Mouse (Mus musculus) thymus, adult 18-20 months (tissue): ENCODE results near the gene Gm28042.

Experiments used
- DNase-seq, 2 experiments: peaks; one replicate each; pipeline ENCODE4 v3.0.0; 2022; ENCODE audit warnings: mixed read lengths in 2 of 2

Gene Gm28042

DNA sequence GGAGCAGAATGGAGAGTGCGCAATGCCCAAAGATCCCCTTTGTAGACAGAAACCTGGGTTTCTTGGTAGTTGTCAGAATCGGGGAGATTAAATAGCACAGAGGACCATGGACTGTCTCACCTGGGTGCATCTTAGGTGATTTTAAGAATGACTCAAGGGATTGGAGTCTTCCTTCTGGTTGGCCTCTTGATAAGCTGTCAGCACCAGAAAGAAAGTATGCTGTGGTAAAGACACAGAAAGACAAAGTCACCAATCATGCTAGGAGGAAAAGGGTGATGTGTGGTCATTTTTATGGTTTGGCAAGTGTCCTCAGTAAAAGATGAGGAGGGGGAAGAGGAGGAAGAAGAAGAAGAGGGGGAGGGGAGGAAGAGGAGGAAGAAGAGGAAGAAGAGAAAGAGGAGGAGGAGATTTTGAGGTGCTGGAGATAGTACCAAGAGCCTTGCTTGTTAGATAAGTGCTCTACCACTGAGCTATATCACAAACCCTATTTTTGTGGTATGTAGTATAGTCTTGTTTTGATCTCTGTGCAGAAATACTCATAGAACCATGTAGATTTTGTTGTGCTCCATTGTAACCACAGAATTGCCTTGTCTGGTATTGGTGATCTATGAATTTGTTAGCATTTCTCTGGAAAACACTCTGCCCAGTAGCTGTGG is 13.3 kb upstream of the Gm28042 start:
- no peak for DNase-seq

DNA sequence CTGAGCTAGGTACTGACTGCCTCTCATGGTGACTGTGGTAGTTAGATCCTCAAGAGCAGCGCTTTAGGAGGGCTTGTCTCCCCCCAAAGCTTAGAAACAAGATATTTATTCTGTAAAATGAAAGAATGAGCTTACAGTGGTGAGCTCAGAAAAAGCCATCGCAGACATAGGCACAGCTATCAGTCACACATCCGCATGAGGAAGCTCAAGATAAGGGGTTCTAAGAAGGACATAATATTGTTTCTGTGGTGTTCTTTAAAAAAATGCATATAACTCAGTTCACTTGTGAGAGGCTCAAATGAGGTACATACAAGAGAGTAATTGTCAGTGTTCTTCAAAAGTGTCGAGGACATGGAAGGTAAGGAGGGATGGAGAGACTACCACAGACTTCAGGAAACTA is 11.4 kb upstream of the Gm28042 start:
- DNase-seq, result no peak

DNA sequence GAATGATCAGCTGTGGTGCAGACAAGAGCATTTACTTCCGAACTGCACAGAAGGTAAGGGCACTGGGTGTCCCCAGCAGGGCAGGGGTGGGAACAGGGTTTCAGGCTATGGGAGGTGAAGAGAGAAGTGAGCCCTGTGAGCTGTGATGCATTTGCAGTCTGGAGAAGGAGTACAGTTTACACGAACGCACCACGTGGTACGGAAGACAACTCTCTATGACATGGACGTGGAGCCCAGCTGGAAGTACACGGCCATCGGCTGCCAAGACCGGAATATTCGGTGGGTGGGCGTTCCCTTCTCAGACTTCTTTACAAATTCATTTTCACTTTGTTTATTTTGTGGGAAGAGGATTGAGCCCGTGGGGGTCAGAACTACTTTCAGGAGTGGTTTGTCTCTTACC is 9.7 kb upstream of the Gm28042 start:
- no peak for DNase-seq

DNA sequence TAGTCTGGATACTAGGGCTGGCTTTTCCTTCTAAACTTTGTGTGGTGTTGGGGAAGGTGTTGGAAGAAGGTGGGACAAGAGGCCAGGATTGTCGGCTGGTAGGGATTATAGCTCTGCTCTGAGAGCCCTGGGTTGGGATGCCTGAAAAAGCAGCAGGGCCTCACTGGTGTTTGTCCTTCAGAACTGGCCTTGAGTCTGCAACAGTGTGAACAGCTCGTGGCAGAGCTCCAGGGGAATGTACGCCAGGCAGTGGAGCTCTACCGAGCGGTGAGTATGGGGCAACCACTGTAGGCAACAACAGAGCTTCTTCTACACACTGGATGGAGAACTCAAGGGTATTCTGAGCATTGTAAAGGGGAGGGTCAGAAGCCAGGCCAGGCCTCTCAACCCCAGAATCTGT is 3.0 kb upstream of the Gm28042 start:
- DNase-seq, result no peak

DNA sequence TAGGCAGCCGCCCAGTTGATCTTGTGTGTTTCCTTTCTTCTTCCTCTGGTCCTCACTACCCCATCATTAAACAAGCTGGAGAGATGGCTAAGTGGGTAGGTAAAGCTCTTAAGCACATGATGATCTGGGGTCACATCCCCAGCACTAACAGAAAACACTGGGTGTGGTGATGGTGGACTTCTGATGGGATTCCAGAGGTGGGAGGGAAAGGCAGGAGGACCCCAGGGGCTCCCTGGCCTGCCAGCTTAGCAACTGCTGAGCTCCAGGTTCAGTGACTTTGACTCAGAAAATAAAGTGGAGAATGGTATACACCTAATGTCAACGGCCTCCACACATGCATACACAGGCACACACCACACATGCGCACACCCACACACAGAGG is 648 bp downstream of the Gm28042 start:
- DNase-seq, result no peak

DNA sequence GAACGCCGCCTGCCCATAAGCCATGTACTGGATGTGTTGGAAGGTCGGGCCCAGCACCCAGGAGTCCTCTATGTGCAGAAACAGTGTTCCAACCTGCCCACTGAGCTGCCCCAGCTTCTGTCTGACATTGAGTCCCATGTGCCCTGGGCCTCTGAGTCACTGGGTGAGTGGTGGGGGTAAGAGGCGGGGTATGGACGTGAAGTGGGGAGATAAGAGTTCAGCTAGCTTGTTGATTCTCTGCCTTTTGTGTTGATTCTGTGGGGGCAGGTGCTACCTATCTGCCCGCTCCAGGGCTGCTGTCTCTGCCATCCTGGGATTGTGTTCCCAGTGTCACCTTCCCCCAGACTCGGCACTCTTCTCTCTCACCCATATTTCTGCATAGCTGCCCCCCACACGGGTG is 3.1 kb downstream of the Gm28042 start:
- DNase-seq, result no peak

DNA sequence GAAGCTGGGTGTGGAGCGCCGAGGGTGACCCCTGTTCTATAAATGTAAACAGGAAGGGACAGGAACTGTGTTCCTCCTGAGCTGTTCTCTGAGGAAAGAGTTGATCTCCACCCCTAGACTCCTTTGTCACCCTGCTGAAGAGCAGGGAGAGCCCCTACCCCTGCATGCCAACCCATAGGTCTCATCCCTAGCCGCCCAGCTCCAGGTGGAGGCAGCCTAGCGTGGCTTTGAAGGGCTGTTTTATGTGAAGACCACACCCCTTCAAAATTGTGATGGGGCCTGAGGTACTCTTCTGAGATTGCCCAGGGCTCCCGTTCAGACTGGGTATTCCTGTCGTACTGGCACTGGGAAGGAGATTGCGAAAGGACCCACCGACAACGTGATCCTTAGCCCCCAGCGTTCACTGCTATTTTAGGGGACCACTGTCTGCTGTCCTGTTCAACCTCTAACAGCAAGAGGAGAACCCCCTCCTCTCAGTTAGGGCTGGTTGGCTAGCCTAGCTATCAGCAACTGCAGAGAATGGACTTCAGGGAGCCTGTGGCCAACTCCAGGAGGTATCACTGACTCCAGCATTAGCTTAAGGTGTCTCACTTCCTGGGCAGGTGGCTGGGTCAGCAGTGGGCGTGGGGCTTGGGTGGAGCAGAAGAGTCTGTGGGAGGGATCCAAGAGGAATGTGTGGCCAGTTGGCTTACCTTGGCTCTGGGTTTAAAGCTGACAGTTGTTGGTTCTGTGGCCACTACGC is 5.6 kb downstream of the Gm28042 start, which contains the start of gene Pla2g4b:
TSS of gene Pla2g4b (plus strand) at position 692 of the 742 bp plus-strand sequence.
- DNase-seq, result no peak

DNA sequence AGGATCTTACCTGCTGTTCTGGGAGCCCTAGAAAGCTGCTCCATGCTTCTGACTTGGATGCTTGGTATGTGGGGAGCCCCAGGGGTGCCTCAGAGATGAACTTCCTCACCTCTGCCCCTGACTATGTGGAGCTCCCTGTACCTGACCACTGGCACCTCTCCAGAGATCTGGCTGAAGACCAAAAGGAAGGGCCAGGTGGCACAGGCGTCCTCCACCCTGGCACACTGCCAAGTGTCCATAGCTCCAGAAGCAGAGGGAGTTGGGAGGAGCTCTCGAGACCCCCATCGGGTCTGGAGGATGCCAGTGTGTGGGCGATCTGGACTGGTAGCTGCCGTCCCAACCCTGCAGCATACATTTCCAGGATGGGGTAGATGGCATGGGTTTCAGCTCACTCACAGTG is 6.4 kb downstream of the Gm28042 start:
- DNase-seq, result no peak

DNA sequence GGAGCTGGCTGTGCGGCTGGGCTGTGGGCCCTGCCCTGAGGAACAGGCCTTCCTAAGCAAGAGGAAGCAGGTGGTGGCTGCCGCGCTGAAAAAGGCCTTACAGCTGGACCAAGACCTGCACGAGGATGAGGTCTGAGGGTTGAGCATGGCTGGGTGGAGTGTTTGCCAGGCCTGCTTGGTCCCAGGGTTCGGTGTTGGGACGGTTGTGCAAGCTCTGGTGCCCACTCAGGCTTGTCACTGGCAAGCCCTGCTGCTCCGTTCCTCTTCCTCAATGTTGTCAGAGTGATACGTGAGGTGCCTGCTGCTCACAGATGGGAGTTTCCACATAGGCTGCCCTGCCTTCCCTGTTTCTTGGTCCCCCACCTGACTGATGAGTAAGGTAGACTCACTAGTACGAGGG is 10.5 kb downstream of the Gm28042 start:
- no peak for DNase-seq

DNA sequence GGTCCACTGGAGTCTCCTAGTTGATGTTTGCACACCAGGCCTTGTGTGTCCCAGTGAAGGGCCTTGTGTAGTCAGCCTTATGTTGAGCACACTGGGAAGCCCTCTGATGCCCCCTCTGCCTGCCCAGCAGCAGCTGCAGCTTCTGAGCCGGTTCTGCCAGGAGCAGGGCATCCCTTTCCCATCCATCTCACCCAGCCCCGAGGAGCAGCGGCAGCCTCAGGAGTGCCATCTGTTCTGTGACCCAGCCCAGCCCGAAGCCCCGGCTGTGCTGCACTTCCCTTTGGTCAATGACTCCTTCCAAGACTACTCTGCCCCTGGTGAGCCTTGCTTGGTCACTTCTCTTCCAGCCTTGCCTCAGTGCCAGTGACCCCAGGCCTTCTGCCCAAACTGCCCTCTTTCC is 13.7 kb downstream of the Gm28042 start:
- no peak for DNase-seq

DNA sequence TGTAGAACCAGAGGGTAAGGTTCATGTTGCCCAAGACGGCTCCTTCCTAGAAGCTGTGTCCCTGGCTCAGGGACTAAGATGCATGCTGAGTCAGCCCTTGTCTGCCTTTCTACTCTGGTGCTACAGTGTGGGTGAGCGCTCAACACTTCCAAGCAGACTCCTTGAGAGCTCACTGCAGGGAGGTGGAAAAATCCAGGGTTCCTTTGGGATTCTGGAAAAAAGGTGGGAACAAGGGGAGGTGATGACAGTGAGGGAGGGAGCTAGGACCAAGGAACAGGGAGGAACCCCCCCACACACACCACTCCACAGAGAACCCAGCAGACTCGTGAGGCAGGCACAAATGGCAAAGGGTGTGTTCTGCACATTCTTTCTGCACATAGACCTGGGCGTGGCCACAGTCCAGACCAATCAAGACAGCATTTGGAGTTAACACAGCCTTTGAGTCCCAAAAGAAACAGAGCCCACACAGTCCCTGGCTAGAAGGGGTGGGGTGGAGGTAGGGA is 16.9 kb downstream of the Gm28042 start:
- DNase-seq, result no peak

DNA sequence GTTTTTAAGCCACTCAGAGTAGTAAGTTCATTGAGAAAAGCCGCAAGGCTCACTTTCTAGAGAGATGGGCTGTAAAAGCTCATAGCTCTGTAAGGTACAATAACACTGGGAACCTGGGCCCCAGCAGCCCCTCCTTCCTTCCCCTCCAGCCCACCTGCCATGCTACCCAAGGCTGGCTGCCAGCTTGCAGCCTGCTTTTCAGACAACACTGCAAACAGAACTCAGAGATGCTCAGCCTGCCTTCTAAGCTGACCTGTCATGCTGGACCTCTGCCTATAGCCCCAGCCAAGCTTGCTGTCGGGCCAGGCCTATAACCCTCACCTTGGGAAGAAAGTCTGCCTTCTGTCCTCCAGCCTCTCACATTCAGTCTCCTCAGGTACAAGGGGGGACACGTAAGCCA is 17.4 kb downstream of the Gm28042 start:
- no peak for DNase-seq

DNA sequence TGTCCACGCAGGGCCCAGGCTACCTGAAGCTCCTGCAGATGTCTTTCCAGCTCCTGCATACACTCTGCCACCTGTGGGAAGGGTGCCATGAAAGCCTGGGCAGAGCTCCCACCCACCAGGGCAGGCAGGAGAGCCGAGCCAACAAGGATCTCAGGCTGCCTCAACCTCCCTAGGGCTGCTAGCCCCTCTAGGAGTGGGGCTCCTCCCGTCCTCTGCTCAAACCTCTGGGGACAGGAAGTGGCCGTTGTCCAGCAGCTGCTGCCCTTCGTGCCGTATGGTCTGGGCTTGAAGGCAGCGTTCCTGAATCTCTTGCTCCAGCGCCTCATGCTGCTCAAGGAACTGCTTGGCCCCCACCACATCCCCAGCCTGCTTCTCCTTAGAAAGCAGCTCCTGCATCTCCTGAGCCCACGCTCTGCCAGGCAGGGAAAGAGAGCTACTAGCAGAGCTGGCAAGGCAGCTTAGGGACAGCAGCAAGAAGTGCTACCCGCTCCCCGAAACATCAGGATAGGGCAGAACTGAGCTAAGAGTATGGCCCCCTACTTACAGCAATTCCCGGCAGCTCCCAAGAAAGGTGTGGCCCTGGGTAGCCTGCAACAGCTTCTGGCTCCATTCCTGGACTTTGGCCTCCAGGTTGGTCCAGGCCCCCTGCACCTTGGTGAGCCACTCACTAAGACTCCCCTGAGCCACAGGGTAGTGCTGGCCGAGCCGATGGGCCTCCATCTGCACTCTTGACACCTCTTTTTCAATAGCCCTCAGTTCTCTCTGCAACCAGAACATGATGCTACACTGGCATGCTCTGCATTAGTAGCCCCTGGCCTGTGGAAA is 19.4 kb downstream of the Gm28042 start:
- DNase-seq, result no peak

DNA sequence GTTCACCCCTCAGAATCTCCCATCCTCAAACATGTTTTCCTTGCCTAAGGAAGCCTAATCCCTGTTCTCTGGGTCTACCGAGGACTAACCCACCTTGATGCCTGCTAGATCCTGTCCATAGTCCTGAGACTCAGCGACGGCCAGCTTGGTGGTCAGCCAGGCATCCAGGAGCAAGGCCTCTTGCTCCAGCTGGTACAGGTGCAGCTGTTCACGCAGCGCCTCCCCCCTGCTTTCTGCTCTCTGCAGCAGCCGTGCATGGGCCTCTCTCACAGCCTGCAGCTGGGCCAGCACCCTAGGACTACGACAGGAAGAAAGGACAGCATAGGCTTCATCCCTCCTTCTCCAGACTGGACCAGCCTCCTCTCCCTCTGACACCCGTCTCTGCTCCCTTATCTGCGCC is 20.9 kb downstream of the Gm28042 start:
- no peak for DNase-seq

DNA sequence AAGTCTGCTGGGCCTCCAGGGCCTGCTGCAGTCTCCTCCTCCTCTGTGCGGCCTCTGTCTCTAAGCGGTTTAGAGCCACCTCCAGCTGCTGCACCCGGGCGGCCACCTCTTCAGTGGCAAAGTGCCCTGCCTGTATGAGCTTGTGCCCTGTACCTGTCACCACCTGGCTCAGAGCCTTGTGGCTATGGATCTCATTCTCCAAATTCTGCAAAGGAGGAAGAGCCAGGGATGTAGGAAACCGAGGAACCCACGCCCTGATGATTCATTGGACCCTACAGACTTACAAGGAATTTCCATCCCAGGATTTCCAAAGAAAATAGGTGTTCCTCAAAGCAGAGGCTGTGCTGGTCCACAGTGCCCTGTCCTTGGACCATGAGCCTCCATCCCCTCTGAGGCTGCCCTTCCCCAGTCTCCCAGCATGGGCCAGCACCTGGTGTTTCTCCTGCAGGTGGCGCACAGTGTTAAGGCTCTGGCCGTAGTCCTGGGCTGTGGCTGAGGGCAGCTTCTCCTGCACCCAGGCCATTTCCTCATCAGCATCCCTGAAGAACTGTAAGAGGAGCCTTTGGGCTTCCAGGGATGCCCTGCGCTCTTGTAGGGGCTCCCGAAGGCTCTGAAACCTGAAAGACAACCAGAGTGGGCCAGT is 22.5 kb downstream of the Gm28042 start:
- no peak for DNase-seq

DNA sequence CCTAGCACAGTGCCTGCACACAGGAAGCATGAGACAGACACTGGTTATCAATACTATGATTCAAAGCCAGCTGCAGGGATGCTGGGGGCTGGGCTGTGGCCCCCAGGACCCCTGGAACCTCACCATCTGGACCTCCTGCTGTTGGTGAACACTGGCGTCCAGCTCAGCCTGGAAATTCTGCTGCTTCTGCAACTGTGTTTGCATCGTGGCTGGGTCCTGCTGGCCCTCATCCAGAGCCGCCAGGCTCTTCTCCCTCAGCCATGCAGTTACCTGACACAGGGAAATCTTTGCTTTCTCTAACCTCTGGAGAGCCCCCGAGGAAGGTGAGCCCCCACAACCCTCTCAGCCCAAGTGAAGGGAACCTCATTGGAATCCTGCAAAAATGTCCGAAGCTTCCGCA is 24.1 kb downstream of the Gm28042 start:
- DNase-seq, result no peak

DNA sequence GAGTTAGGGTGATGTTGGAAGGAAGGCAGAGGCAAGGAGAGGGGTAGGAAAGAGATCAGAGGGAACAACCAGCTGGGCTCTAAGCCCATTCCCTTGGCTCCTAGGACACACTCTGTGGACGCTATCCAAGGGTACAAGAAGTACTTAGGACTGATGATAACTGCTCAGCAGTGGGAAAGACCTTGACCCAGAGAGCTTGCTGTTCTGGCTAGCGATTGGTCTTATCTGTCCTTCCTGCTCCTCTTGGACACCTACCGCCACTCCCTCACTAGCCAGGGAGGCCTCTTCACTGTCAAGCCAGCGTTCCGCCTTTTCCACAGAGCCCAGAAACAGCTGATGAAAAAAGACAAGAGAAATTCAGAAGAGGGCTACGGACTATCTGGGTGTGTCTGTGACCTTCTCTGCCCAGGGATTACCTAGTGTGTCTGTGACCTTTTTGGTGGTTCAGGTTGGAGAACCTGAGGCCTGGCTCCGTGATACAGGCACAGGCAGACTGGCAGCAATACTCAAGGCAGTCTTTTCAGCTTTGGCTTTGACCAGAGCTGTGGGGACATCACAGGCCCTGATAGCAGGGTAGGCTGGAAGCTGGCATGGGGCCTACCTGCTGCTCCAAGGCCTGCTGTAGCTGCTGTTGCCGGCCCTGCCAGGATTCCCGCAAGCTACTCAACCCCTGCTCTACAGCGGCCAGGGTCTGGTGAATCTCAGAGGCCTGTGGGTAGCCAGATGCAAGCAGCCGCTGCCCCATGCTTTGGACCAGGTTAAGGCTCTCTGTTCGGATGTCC is 27.7 kb downstream of the Gm28042 start:
- DNase-seq, result no peak

DNA sequence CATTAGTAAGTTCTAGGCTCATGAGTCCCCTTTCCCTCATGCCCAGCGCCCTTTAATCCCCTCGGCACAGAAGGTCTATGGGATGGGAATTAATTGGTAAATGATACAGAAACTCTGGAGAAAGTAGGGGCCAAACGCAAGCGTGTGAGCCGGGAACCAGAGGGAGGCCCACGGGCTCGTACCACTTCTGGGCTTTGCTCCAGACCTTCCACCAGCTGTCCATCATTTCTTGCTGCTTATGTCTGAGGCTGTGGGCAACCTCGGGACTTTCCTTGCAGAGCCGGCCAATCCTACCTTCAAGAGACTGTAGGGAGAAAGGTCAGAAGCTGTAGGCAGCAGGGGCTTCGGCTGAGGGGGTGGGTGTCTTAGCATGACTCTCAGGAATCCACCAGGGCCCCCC is 28.6 kb downstream of the Gm28042 start:
- DNase-seq, result no peak

DNA sequence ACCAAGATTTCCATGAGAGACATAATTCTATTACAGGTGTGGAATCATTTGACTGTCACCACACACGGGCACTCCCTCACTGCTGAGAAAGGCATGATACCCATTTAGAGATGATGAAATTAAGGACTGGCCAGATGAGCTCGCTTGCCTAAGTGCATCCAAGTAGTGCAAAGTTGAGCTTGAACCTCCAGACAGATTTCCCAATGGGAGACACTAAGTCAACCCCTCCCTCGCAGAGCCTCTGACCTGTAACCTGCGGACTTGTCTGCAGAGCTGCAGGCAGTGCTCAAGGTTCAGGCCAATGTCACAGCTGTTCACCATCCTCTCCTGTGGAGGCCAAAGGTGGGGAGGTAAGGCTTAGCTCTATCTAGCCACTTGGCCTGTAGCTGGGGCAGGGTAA is 31.5 kb downstream of the Gm28042 start:
- no peak for DNase-seq

DNA sequence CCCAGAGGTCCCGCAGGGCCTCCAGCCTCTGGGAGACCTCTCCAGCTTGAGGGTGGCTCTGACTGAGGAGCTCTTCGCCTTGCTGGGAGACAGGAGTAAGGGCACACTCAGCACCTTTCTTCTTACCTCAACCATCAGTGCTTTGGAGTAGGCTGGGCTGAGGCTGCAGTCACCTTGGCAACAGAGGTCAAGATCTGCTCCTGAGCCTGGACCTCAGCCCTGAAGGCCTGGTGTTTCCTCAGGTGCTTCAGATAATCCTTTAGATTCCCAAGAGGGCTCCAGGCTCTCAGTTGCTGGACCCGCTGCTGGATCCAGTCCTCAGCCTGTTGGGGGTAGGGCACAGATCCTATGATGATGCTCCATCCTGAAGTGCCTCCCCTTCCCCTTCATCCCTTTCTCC is 32.2 kb downstream of the Gm28042 start:
- DNase-seq, result no peak

DNA sequence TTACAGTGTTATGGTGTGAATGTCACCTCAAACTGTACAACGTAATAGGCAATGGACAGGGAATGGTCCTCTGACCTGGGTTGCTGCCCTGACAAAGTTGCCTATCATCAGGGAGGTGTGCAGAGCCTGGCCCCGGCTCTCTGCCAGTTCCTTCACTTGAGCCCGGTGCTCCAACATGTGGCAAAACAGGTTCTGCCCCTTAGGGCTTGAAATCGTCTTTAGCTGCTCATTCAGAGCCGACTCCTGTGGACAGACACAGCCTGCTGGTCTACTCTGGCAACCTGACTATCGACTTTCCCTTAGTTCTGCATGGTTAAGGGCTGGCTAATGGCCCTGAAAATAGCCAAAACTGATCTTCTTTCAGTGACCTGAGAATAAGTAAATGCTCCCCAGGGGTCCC is 32.9 kb downstream of the Gm28042 start:
- DNase-seq, result no peak

DNA sequence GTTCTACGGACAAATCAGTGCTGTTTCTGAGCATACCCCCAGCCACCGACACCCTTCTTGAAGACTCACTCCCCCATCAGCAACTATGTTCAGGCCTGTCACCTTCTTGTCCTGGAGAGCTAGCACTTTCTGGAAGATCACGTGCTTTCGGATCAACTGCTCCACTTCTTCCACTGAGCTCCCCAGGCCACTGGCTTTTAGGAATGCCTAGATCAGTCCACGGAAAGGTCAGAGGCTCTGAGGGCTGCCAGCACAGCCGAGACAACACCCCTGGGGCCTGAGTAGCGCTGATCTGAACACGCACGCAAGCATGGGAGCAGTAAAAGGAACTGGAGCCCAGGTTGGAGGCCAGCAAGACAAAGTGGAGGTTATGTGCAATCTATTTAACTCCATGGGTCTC is 33.4 kb downstream of the Gm28042 start:
- no peak for DNase-seq
